8 mouse cellular contexts compared by ENCODE assay signal in the genomic region with DNA sequence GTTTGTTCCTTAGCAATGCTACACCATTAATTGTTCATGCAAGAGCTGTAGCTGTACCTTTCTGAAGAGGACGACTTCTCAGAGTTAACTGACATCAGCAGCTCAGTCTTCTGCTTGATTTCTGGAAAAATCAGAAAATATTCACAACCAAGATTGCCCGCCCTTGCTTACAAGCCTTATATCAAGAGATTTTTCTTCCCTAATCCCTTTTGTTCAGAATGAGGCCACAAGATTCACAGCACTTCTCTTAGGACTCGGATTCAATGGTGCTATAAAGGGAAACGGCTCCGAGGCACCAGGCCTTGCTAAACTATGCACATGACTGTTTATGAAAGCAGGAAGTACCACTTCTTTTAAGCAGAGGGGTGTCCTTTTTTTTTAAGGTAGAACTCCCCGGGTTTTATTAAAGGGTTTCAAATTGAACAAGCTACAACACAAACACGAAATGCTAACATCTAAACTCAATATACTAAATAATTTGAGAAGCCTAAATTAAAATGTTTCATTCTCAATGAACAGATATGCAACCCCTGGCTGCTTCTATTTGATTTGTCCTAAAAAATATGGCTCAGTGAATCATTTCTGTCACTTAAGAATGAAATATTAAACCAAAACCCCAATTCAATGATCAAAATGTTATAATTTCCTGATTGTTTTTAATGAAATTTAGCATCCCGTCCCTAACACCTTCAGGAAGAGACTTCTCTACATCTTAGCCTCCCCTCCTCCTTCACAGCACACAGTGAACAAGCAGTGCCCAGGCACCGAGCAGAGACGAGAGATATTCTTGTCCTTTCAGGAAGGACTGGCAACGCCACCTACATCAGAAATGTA.
A peak's percentile ranks its signal among the peaks of the same experiment; 100 is the strongest.
DNase-seq lines count a peak whose midpoint lies in the region; ATAC-seq lines count a peak whose summit lies in the region.

No protein-coding gene starts in this region.

- H3K9ac ChIP-seq in intestine, embryonic 14.5 days (ENCODE audit: low read length): peak overlapping the region; percentile 53

- peak; percentile 8 for DNase-seq in spleen, adult 12 weeks (ENCODE audit: low spot score)
- DNase-seq in spleen, postnatal 14 days (ENCODE audit: low spot score in 2 of 2): no peak
- DNase-seq in embryo, embryonic 10 days (ENCODE audit: low spot score): peak; percentile 63
- DNase-seq in gastrocnemius, postnatal 10 days: peak; percentile 20
- peak; percentile 76 for DNase-seq in intestine, embryonic 14.5 days (ENCODE audit: low spot score)
- DNase-seq in left cerebral cortex, postnatal 14 days (ENCODE audit: low spot score in 2 of 2): peak; percentile 76 to 83
- peak; percentile 44 for DNase-seq in right cerebral cortex, postnatal 4 days

- peak; percentile 86 for ATAC-seq in intestine, embryonic 14.5 days (replicated peaks; ENCODE audit: low FRiP score, low TSS enrichment, low read depth)
- ATAC-seq in megakaryocyte-erythroid progenitor cell, adult 5-6 weeks (replicated peaks; ENCODE audit: low FRiP score, low TSS enrichment, poor library complexity, severe bottlenecking): peak; percentile 86

- peak overlapping the region; percentile 65 for H3K4me3 ChIP-seq in intestine, embryonic 14.5 days (ENCODE audit: low read depth, low read length)

- H3K9me3 ChIP-seq in intestine, embryonic 14.5 days (ENCODE audit: control insufficient read depth, low read length): no peaks in the 10 kb centered on the region

- intact Hi-C loops in left cerebral cortex, postnatal 14 days (cut with DNase I): loop anchor here (5.0 kb wide), 1 partner anchor 54 kb away; no protein-coding TSS in a partner anchor

- H3K27ac ChIP-seq in intestine, embryonic 14.5 days (ENCODE audit: low read depth): peak overlapping the region; percentile 82

- peaks cover 10% of the 10 kb centered on the region; the same call in 1 of the 2 replicates for H3K4me1 ChIP-seq in intestine, embryonic 14.5 days (replicated peaks; ENCODE audit: control insufficient read depth, insufficient read depth, low read length)

- no peaks in the 10 kb centered on the region for H3K27me3 ChIP-seq in intestine, embryonic 14.5 days (replicated peaks; ENCODE audit: control insufficient read depth, insufficient read depth, low read length)

- peak overlapping the region; percentile 77 for H3K4me2 ChIP-seq in intestine, embryonic 14.5 days (ENCODE audit: low read length)

- WGBS in intestine, embryonic 14.5 days: 7% methylated on average over 11 of the region's 11 CpGs

- H3K36me3 ChIP-seq in intestine, embryonic 14.5 days (ENCODE audit: control insufficient read depth, insufficient read depth, low read length): no peaks in the 10 kb centered on the region

Comparison
In these comparisons a context has a peak if more than half of its experiments do, and no peak if none do; other contexts are left out.
1. DNase-seq: peak in spleen, adult 12 weeks (single experiment), embryo, embryonic 10 days (single experiment), gastrocnemius, postnatal 10 days (single experiment), intestine, embryonic 14.5 days (single experiment), left cerebral cortex, postnatal 14 days (2 of 2) and right cerebral cortex, postnatal 4 days (single experiment); none in spleen, postnatal 14 days (0 of 2).